Mouse (Mus musculus) CD4-positive, CD25-positive, alpha-beta regulatory T cell, adult 2 months (primary cell): ENCODE measurements around the gene Gnb1.
"Not testable (repeated sequence)": the region's sequence is repeated elsewhere in the genome, so short reads cannot be mapped to it uniquely, and the experiment has no call there.

ENCODE experiments used
- DNase-seq: peaks from one replicate; pipeline ENCODE4 v3.0.0-alpha.2; 2012; ENCODE audit warnings: low read depth, low spot score

The Gnb1 gene

GRCm38 (mm10) chr4:155490990-155491504 lies at the start of gene Gnb1:
TSS of gene Gnb1 (plus strand) at chr4:155491361.
- DNase-seq = peak; percentile 97

- no peak for DNase-seq
These were observed 48.4 kb upstream of the Gnb1 start for GRCm38 (mm10) chr4:155442808-155443207.

GRCm38 (mm10) chr4:155451597-155451996 lies 39.6 kb upstream of the Gnb1 start:
- no peak for DNase-seq

- no peak for DNase-seq
These were observed 32.6 kb upstream of the Gnb1 start for GRCm38 (mm10) chr4:155458575-155458974.

DNA sequence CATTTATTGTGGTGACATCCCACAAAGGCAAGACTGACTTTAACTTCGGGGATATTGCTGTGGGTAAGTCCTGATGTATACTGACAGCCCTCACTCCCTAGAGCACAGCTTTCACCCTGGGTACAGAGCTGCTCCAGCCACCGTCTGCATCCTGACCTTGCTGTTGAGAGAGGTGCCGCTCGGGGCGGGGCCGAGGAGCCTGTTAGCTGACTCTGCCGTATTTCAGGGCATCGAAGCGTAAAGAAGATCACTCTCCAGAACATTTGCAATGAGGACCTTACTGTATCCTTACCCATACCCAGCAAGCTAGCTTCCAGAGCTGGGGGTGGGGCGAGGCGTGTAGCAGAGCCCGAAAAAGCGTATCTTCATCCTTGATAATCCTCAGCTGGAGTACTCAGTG lies 28.1 kb upstream of the Gnb1 start:
- DNase-seq = no peak

DNA sequence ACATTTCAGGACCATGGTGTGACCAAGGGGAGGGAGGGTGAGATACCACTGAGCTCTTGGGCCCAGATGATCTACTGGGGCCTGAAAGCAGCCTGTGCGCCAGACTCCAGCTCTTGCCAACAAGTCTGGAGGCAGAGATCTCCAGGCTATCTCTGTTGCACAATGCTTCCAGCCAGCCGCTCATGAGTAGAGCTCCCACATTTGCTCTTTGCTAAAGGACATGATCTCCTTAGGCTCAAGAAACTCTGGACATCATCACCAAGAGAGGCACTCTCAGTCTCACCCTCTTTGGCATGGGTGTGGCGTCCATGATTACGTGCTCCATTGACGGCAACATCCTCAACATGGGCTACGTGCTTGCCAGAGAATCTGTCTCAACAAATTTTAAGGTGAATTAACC lies 27.6 kb upstream of the Gnb1 start:
- DNase-seq = no peak

GRCm38 (mm10) chr4:155464061-155464460 lies 27.1 kb upstream of the Gnb1 start:
- no peak for DNase-seq

DNA sequence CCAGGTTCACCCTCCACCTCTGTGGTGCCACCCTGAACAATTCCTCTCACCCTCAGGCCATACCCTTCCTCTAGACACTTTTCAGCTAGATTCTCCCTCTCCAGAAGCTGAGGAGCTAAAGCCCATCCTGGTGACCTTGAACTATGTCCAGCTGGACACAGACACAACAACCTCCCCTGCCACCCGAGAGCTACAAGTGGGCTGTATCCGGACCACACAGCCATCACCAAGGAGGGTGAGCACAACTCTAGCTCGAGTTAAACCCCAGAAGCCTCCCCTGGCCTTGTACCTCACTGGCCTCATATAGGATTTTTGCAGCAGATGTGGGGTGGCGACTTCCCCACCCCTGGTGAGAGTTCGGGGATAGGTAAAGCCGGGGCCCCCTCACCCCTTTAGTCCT lies 25.6 kb upstream of the Gnb1 start:
- DNase-seq = no peak

DNA sequence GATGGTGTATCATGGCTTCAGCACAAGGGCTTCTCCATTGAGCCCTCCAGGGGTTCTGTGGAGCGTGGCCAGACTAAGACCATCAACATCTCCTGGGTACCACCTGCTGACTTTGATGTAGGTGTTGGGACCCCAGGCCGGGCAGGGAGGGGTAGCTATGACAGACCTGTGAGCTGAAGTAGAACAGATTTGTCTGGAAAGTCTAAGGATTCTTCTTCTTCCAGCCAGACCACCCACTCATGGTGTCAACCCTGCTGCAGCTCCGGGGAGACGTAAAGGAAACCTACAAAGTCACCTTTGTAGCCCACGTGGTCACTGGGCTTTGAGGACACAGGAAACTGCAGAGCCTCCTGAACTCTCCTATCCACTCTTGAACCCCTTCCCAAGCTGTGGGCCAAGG lies 25.1 kb upstream of the Gnb1 start:
- DNase-seq = no peak

GRCm38 (mm10) chr4:155467237-155468010 lies 23.7 kb upstream of the Gnb1 start:
- no peak for DNase-seq

DNA sequence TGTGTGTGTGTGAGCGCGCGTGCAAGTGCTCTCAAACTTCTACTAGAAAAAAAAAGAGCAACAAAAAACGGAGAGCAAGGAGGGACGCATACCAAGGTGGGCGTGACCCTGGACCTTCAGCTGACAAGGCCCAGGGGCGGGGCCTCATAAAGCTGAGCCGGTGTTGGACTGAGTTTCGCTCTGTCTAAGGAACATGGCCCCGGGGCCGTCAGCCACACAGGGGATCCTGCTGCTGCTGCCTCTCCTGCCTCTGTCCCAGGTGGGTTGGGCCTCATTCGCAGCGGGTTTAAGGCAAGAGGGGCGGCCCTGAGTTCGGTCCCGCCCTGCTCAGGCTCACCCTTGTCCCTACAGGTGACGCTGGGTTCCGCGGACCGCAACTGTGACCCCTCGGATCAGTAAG lies 22.2 kb upstream of the Gnb1 start, which contains the start of gene Tmem52:
Gene Tmem52, plus strand, starts transcription at position 163 of the 400 bp plus-strand sequence.
- peak; percentile 57 for DNase-seq

GRCm38 (mm10) chr4:155469590-155470262 lies 21.4 kb upstream of the Gnb1 start:
- DNase-seq = no peak

DNA sequence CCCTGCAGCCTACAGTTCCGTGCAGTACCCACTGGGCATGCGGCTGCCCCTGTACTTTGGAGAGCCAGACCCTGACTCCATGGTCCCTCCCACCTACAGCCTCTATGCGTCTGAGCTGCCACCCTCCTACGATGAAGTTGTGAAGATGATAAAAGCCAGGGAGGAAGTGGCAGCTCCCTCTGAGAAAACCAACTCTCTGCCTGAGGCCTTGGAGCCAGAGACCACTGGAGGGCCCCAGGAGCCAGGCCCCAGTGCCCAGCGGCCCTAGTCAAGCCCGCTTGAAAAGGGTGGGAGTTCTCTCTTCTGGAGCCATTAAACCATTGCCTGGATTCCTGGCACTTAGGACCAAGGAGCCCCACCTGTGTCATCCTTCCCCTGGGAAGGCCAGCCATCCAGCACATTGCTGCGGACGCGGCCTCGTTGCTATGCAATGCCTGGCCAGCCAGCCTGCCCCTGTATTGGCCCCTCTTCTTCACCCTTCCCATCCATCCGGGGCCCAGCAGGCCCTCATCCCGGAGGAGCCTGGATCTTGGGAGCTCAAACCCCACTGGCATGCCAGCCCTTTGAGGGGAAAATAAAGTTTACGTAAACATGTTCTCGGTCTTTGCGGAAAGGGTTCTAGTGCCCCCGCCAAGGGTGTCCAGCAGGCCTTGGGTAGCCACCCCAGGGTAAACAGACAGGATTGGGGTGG lies 20.8 kb upstream of the Gnb1 start:
- DNase-seq = no peak

- no peak for DNase-seq
These were observed 20.2 kb upstream of the Gnb1 start for GRCm38 (mm10) chr4:155470997-155471396.

DNA sequence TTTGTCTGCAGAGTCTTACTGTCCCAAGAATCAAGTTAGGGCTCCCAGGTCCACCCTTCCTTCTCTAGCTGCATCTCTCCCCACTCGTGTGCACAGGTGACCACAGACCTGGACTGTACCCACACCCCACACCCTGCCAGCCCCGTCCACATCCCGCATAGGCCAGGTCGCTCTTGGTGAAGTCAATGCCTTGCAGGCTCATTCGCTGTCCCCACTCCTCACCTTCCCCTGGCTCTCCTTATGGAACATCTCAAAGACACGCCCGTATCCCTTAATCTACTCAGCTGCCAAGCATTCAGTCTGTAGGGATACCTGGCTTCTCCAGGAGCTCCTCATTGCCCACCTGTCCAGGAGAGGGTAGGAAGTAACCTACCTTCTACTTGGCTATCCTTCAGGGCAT lies 19.8 kb upstream of the Gnb1 start:
- DNase-seq = no peak

DNA sequence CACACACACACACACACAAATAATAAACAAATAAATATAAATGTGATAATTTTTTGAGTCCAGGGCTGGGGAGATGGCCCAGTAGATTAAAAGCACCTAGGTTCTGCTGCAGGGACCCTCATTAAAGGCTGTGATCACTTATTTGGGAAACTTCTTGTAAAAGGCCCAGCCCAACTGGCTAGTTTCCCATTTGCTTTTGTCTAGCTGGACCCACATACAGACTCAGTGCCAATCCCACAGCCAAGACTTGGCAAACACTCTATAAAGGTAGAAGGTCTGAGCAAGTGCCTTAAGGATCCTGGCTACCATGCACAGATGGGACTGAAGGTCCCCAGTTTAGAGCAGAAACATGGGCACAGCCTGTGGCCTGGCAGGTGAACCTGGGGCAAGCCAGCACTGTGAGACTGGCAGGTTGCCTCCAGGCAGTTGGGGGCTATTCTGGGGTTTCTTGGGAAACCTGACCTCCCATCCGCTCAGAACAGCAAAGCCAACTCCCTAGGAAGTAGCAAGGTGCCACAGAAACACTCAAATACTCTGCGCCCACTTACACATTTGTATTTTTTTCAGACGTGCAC lies 18.4 kb upstream of the Gnb1 start:
- no peak for DNase-seq

DNA sequence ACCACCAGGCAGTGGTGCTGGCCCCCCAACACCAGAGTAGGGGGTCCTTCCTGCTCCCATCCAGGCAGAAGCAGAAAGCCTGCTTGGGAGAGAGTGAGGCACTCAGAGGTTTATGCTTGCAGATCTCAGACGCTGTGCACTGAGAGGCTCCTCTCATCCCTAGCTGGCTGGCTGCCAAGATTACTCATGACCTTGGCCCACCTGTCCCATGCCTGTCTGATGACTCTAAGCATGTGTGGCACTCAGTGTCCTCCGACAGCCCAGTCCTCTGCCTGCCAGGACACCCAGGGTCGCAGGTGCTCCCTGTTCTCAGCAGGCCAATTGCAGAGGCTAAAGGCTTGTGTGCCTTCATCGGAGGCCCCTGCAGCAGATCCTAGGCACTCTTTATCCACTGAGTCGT lies 17.8 kb upstream of the Gnb1 start:
- no peak for DNase-seq

DNA sequence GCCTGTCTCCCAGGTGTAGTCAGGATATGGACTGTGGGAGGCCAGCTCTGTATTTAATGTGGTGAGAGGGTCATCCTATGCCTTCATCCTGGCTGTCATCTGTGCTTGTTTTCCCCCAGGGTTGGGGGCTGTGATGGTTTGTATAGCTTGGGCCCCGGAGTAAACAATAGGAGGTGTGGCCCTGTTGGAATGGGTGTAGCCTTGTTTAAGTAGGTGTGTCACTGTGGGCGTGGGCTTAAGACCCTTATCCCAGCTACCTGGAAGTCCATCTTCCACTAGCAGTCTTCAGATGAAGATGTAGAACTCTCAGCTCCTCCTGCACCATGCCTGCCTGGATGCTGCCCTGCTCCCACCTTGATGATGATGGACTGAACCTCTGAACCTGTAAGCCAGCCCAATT lies 17.4 kb upstream of the Gnb1 start:
- DNase-seq = not testable (repeated sequence)

DNA sequence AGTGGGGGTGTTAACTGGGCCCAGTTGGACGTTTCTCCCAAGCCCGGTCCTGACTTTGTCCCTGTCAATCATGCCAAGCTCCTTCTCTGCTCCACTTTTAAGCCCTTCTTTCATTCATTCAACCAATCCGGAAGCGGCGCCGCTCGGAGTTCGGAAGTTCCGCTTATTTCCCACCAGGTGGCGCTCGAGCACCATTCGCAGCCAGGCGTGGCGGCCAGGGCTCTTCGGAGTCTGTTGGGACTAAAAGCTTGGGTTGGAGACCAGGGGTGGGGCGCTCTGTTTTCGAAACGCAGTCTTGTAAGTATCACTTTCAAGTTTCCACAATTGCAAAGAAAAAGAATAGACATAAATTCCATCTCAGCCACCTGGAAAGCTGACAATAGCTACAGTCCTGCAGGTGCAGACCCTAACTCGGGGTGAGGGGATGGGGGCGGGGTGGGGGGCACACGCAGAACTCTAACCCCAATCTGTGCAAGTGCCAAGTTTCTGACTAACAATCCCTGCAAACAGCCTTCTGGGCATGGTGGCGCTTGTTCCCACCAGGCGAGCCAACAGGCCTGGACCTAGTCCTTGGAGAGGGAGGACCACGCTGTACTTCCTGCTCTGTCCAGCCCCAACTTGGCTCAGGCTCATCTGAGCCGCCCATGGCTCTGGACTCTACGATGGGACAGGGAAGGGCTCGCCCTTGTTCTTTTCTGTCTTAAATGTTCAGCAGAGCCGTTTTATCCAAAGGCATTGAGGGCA lies 9.6 kb upstream of the Gnb1 start:
- peak; percentile 91 for DNase-seq

DNA sequence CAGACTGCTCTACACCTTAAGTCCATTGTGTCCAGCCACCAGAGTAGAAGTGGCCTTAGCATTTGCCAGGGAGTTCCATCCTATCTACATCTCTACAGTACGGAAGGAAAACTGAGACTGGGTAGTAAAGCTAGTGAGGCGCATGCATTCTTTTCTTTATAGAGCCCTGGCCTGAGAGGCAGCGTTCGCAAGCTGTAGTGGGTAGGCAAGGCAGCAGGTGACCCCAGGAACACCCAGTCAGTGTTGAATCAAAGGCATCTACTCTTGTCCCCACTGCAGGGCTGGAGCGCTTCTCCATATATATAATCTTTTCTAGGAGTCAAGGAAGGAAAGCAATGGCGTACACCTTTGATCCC lies 9.1 kb upstream of the Gnb1 start:
- no peak for DNase-seq
